7 mouse cellular contexts compared by ENCODE assay signal in genomic region chr4:64046831-64047493, GRCm38 (mm10). TPM values are rescaled to one million over a fixed set of nuclear protein-coding genes. Genes with fewer than 3 reads are reported as not detected.
A peak's percentile ranks its signal among the peaks of the same experiment; 100 is the strongest.
DNase-seq lines count a peak whose midpoint lies in the region; ATAC-seq and TF ChIP-seq lines count a peak whose summit lies in the region.

Gene Tnc, minus strand, starts transcription at chr4:64047015.

- peak; percentile 86 for ATAC-seq in midbrain, embryonic 15.5 days (replicated peaks)

- H3K4me3 ChIP-seq in embryonic fibroblast, embryonic 13.5 days (ENCODE audit: insufficient read depth, low read length): peak within 1 kb of the TSS; percentile 81
- peak within 1 kb of the TSS; percentile 37 for H3K4me3 ChIP-seq in midbrain, embryonic 15.5 days

- peaks cover 19% of the 10 kb centered on the region for H3K27me3 ChIP-seq in midbrain, embryonic 15.5 days (replicated peaks)

- peak within 1 kb of the TSS; percentile 75 for H3K4me2 ChIP-seq in midbrain, embryonic 15.5 days

- intact Hi-C loops in left cerebral cortex, postnatal 4 days (cut with DNase I): no loop called here

- peak within 1 kb of the TSS; percentile 20; the same call in 1 of the 2 replicates for H3K9ac ChIP-seq in midbrain, embryonic 15.5 days

- no peak for TF ChIP-seq CTCF in embryonic fibroblast, embryonic 13.5 days (IDR thresholded peaks at IDR 0.05; ENCODE audit: borderline replicate concordance, insufficient read depth, low read length)

- H3K9me3 ChIP-seq in midbrain, embryonic 15.5 days: no peaks in the 10 kb centered on the region

- whole genome bisulfite sequencing in midbrain, embryonic 15.5 days: under 1% methylated on average over 26 of the region's 26 CpGs

- TF ChIP-seq POLR2A in embryonic fibroblast, embryonic 13.5 days (IDR thresholded peaks at IDR 0.05; ENCODE audit: low read depth, low read length): peak; percentile 99

- DNase-seq in adrenal gland, postnatal 36 days: peak; percentile 14 to 53
- DNase-seq in heart, adult 8-10 months (ENCODE audit: low spot score): peak; percentile 11
- peak; percentile 15 for DNase-seq in kidney, adult 9 months
- DNase-seq in left cerebral cortex, postnatal 4 days: peak; percentile 59
- peak; percentile 7 for DNase-seq in testis, postnatal 14 days (ENCODE audit: low spot score)

- peak within 1 kb of the TSS; percentile 29 for H3K27ac ChIP-seq in embryonic fibroblast, embryonic 13.5 days (ENCODE audit: insufficient read depth, low read length)
- H3K27ac ChIP-seq in midbrain, embryonic 15.5 days: no peak within 1 kb of the TSS

- no peaks in the 10 kb centered on the region for H3K36me3 ChIP-seq in midbrain, embryonic 15.5 days (replicated peaks)

- peaks cover 9% of the 10 kb centered on the region for H3K4me1 ChIP-seq in embryonic fibroblast, embryonic 13.5 days (ENCODE audit: control insufficient read depth, insufficient read depth, low read length)
- peaks cover 13% of the 10 kb centered on the region for H3K4me1 ChIP-seq in midbrain, embryonic 15.5 days

RNA-seq across cellular contexts. Expression of gene Tnc, which starts in this region (rescaled TPM):
- 1 to 10 TPM; 2.7 to 3.5 TPM for total RNA-seq in adrenal gland, postnatal 36 days (2021)
- polyA plus RNA-seq in embryonic fibroblast, embryonic 13.5 days (2011; ENCODE audit: insufficient read length, low read depth, missing spikeins): 849 and 1,178 TPM in 2 replicates
- total RNA-seq in heart, adult 8-10 months (2022): under 1 TPM; 0.09 to 0.32 (median 0.17) TPM
- total RNA-seq in left cerebral cortex, postnatal 4 days (2021): 100 to 1,000 TPM; 122 to 128 TPM
- 52.6 and 63.1 TPM in 2 replicates for polyA plus RNA-seq in midbrain, embryonic 15.5 days (2015; fragmentation: Nextera tagmentation; extraction: Ambion mirVana)

Comparison
In these comparisons a context has a peak if more than half of its experiments do, and no peak if none do; other contexts are left out.
1. RNA of gene Tnc (total RNA-seq): 122 to 128 TPM in left cerebral cortex, postnatal 4 days; 2.7 to 3.5 TPM in adrenal gland, postnatal 36 days and 0.09 to 0.32 TPM in heart, adult 8-10 months; every median in the first group is over 10 times any median in the second.
2. RNA of gene Tnc (polyA plus RNA-seq): 849 to 1,178 TPM in embryonic fibroblast, embryonic 13.5 days; 52.6 to 63.1 TPM in midbrain, embryonic 15.5 days; every median in the first group is over 10 times any median in the second.
3. Peak in DNase-seq in heart, adult 8-10 months; RNA of the gene not detected or under 1 TPM.
4. DNase-seq: peak in every context shown above with its lines; median percentile 59 in left cerebral cortex, postnatal 4 days; 34 in adrenal gland, postnatal 36 days; 15 in kidney, adult 9 months; 11 in heart, adult 8-10 months; 7 in testis, postnatal 14 days.